Mouse (Mus musculus) heart, embryonic 12.5 days (tissue): ENCODE measurements at regions not wholly inside any gene's neighbourhood (a gene's known extent, or its start where the extent isn't known, plus 50 kb on each side); places are given as distances from the start of the nearest gene placed in this dataset.

ENCODE experiments used
- ATAC-seq: fragments of 200-750 bp; cut with Nextera tagmentation; 2 replicates; pipeline ENCODE4 v1.8.0; 2017; ENCODE audit warnings: moderate TSS enrichment, moderate library complexity; ENCODE audit not compliant: insufficient number of reproducible peaks, low FRiP score
- H3K27ac ChIP-seq: fragments of 300-500 bp; sonication (generic); 2 replicates; pipeline ENCODE4 v1.5.1; 2016; ENCODE audit warnings: mild to moderate bottlenecking, moderate library complexity; ENCODE audit not compliant: poor library complexity, severe bottlenecking
- H3K27me3 ChIP-seq: fragments of 300-500 bp; sonication (generic); replicated peaks from 2 replicates; pipeline ENCODE4 v1.6.1; 2016; ENCODE audit warnings: mild to moderate bottlenecking, moderate library complexity
- H3K36me3 ChIP-seq: fragments of 300-500 bp; sonication (generic); 2 replicates; pipeline ENCODE4 v1.6.1; 2016; ENCODE audit warnings: mild to moderate bottlenecking, moderate library complexity
- H3K4me1 ChIP-seq: fragments of 300-500 bp; sonication (generic); replicated peaks from 2 replicates; pipeline ENCODE4 v1.6.1; 2016; ENCODE audit warnings: mild to moderate bottlenecking
- H3K4me2 ChIP-seq: fragments of 300-500 bp; sonication (generic); 2 replicates; pipeline ENCODE4 v1.6.1; 2016; ENCODE audit warnings: mild to moderate bottlenecking, moderate library complexity
- H3K4me3 ChIP-seq: fragments of 300-500 bp; sonication (generic); 2 replicates; pipeline ENCODE4 v1.5.1; 2016; ENCODE audit warnings: mild to moderate bottlenecking
- H3K9ac ChIP-seq: fragments of 300-500 bp; sonication (generic); 2 replicates; pipeline ENCODE4 v1.6.1; 2016; ENCODE audit warnings: mild to moderate bottlenecking, moderate library complexity
- H3K9me3 ChIP-seq: fragments of 300-500 bp; sonication (generic); replicated peaks from 2 replicates; pipeline ENCODE4 v1.6.1; 2016; ENCODE audit warnings: mild to moderate bottlenecking, moderate library complexity
- WGBS: fragments of 180-500 bp; shearing (Covaris S2); methylation state at CpG from one replicate; pipeline ENCODE4 v1.1.7; 2016; 5-methylcytosine and 5-hydroxymethylcytosine counted together

DNA sequence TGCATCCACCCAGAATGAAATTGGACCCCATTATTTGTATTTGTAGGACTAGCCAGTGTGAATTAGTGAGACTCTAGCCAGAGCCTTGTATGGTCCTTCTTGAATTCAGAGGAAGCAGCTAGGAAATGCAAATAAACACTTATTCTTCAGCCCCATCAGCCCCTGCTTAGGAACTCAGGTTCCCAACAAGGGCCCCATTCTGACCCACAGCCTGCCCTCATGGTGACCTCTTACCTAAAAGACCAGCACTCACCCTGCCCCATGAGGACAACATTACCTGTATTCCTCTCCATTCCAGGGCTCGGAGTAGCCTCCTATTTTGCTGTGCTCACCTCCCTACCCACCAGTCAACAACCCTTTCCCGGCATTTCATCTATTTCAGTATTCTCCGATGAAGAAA, 283.6 kb upstream of the Noct start:
- no peaks in the 10 kb centered on the region for H3K9me3 ChIP-seq
- no peak for ATAC-seq
- H3K27ac ChIP-seq, result no peak overlapping the region
- H3K4me3 ChIP-seq, result no peak overlapping the region
- H3K36me3 ChIP-seq, result no peaks in the 10 kb centered on the region
- no peak overlapping the region for H3K4me2 ChIP-seq
- H3K9ac ChIP-seq, result no peak overlapping the region
- WGBS, result 85% methylated on average over 3 of the region's 3 CpGs
- H3K27me3 ChIP-seq, result no peaks in the 10 kb centered on the region
- H3K4me1 ChIP-seq, result no peaks in the 10 kb centered on the region

DNA sequence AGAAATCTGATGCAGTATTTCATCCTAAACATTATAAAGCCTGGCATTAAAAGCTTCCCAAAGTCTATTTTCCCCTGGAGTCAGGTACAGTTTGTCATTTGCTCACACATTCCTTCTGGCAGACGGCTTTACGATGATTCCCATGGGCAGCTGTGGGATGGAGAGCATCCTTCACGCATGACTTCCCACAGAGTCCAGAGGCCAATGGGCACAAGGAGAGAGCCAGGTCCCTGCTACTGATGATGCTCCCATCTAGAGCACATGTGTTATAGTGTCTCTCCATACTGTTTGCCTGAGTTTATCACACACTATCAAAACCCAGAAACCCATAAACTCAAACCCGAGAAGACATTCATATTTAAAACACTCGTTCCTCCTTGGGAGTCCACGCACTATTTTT, 270.8 kb upstream of the Noct start:
- Histone ChIP-seq H3K36me3 (no peaks in the 10 kb centered on the region), H3K9me3 (no peaks in the 10 kb centered on the region), H3K9ac (no peak overlapping the region), H3K27me3 (no peaks in the 10 kb centered on the region), H3K4me3 (no peak overlapping the region), H3K4me1 (peaks cover 4% of the 10 kb centered on the region), H3K4me2 (no peak overlapping the region), H3K27ac (no peak overlapping the region)
- WGBS, result 85% methylated on average over 6 of the region's 6 CpGs
- no peak for ATAC-seq

DNA sequence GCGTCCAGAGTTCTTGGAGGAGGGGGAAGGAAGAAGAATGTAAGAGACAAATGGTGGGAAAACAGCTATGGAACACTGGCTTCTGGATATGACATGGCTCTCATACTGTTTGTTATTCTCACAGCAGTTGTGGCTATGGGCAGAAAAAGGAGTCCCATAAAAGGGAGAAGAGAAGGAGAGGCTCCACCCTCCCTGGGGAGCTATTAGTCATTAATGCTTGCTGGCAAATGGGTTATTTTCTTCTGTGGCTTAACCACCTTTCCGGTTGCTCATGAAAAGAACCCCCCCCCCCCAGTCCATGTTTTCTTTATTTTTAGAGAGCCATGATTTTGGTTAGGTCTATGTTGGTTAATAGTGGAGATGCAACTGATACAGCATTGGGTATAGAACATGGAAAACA, 253.9 kb upstream of the Noct start:
- H3K36me3 ChIP-seq, result no peaks in the 10 kb centered on the region
- no peak overlapping the region for H3K4me3 ChIP-seq
- no peak overlapping the region for H3K27ac ChIP-seq
- WGBS, result 84% methylated on average over 2 of the region's 2 CpGs
- H3K27me3 ChIP-seq, result no peaks in the 10 kb centered on the region
- no peak for ATAC-seq
- H3K9me3 ChIP-seq, result no peaks in the 10 kb centered on the region
- no peaks in the 10 kb centered on the region for H3K4me1 ChIP-seq
- no peak overlapping the region for H3K9ac ChIP-seq
- no peak overlapping the region for H3K4me2 ChIP-seq

DNA sequence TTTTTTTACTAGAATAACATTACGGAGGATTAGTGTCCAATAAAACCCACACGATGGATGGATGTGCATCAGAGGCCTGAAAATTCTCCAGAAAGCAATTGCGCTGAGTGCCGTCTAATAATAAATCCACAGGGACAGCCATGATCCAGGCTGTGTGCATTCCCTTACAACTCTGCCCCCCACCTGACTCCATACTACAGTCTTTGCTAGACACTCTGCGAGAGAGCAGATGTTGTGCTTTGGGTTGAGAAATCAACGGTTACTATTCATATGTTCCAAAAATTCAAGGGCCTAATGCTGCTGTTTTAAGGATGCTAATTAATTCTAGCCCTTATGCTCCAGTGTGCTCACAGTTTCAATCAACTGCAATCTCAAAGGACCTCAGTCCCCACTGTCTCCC, 251.2 kb upstream of the Noct start:
- WGBS, result 87% methylated on average over 6 of the region's 6 CpGs
- no peak for ATAC-seq
- Histone ChIP-seq H3K9ac (no peak overlapping the region), H3K27ac (no peak overlapping the region), H3K27me3 (no peaks in the 10 kb centered on the region), H3K4me2 (no peak overlapping the region), H3K9me3 (no peaks in the 10 kb centered on the region), H3K4me3 (no peak overlapping the region), H3K36me3 (no peaks in the 10 kb centered on the region), H3K4me1 (no peaks in the 10 kb centered on the region)

DNA sequence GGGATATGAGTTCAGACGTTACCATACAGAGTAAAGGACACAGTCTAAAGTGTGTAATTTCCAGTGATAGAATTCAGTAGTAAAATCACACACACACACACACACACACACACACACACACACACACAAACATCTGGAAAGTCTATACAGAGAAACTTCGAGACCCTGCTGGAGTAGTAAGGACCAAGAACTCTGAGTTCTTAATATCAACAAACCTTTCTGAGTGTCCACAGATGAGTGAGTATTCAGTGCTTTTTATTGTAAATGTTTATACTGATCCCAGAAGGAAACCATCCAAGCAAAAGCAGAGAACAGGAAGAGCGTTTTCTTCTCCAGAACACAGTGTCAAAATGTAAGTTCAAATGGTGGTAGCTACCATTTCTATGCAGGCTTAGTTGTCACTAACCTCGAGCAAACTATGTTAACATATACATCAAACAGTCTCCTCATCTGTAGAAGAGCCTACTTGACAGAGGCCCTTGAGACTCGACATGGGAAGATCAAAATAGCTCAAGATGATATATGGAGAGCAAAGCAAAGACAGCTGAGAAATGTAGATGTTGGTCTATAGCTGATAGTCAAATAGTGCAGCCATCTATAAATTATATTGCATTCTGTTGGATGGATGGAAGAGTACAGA, 248.0 kb upstream of the Noct start:
- Histone ChIP-seq H3K4me3 (no peak overlapping the region), H3K4me2 (no peak overlapping the region), H3K4me1 (no peaks in the 10 kb centered on the region), H3K9me3 (no peaks in the 10 kb centered on the region), H3K36me3 (no peaks in the 10 kb centered on the region), H3K27me3 (no peaks in the 10 kb centered on the region), H3K27ac (no peak overlapping the region), H3K9ac (no peak overlapping the region)
- ATAC-seq, result no peak
- 64% methylated on average over 5 of the region's 5 CpGs for WGBS

- H3K9me3 ChIP-seq, result no peaks in the 10 kb centered on the region
- no peak overlapping the region for H3K27ac ChIP-seq
- H3K9ac ChIP-seq, result no peak overlapping the region
- ATAC-seq, result no peak
- H3K27me3 ChIP-seq, result no peaks in the 10 kb centered on the region
- no peak overlapping the region for H3K4me2 ChIP-seq
- 78% methylated on average over 6 of the region's 6 CpGs for WGBS
- no peaks in the 10 kb centered on the region for H3K4me1 ChIP-seq
- no peaks in the 10 kb centered on the region for H3K36me3 ChIP-seq
- H3K4me3 ChIP-seq, result no peak overlapping the region
These were observed 247.4 kb upstream of the Noct start for GRCm38 (mm10) chr3:50976818-50977217.

- Histone ChIP-seq H3K4me3 (no peak overlapping the region), H3K9me3 (no peaks in the 10 kb centered on the region), H3K4me2 (no peak overlapping the region), H3K4me1 (peaks cover 6% of the 10 kb centered on the region), H3K9ac (no peak overlapping the region), H3K36me3 (no peaks in the 10 kb centered on the region), H3K27me3 (no peaks in the 10 kb centered on the region), H3K27ac (no peak overlapping the region)
- no peak for ATAC-seq
- 86% methylated on average over 5 of the region's 5 CpGs for WGBS
These were observed 245.6 kb upstream of the Noct start for GRCm38 (mm10) chr3:50978636-50979035.

DNA sequence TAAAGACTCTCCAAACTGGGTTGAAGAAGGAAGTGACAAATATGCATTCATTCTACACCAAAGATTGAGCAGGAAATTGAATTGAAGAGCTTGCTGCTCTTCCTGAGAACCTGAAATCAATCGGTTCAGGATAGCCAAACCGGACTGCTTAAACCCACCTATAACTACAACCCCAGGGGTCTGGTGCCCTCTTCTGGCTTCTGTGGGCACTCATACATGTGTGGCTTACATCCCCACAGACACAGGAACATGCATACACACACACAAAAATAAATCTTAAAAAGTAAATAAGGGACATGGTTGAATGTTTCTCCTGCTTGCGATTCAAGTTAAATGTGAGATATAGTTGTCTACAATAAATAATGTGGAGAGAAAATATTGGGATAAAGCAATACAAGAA, 244.7 kb upstream of the Noct start:
- WGBS, result 79% methylated on average over 3 of the region's 3 CpGs
- ATAC-seq, result no peak

DNA sequence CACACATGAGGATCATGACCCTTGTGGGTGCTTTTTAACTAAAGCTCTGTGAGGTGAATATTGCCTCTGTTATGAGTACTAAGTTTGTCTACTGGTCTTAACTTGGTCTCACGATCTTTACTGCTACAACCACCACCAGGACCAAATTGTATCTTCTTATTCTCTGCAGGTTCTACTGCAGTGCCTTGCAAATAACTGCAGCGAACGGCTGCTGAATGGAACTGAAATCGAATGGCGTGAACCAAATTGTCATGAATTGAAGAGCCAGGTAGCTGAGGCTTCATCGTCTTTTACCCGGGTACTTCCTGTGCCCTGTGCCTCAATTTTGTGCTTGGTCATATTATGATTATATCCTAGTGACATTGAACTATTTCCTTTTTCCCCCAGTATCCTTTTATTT, 242.5 kb upstream of the Noct start:
- Histone ChIP-seq H3K36me3 (no peaks in the 10 kb centered on the region), H3K9me3 (no peaks in the 10 kb centered on the region), H3K4me2 (no peak overlapping the region), H3K4me3 (no peak overlapping the region), H3K9ac (no peak overlapping the region), H3K27ac (no peak overlapping the region), H3K27me3 (no peaks in the 10 kb centered on the region), H3K4me1 (peaks cover 6% of the 10 kb centered on the region)
- 90% methylated on average over 7 of the region's 7 CpGs for WGBS
- no peak for ATAC-seq

More for the DNA sequence above, 244.7 kb upstream of the Noct start:
- Histone ChIP-seq H3K4me3 (no peak overlapping the region), H3K27me3 (no peaks in the 10 kb centered on the region), H3K4me1 (peaks cover 6% of the 10 kb centered on the region), H3K9ac (no peak overlapping the region), H3K36me3 (no peaks in the 10 kb centered on the region), H3K27ac (no peak overlapping the region), H3K4me2 (no peak overlapping the region), H3K9me3 (no peaks in the 10 kb centered on the region)

- Histone ChIP-seq H3K27me3 (no peaks in the 10 kb centered on the region), H3K9me3 (no peaks in the 10 kb centered on the region), H3K4me1 (peaks cover 6% of the 10 kb centered on the region), H3K9ac (no peak overlapping the region), H3K4me2 (no peak overlapping the region), H3K36me3 (no peaks in the 10 kb centered on the region), H3K27ac (no peak overlapping the region), H3K4me3 (no peak overlapping the region)
- no peak for ATAC-seq
- WGBS, result 49% methylated on average over 9 of the region's 9 CpGs
These were observed 241.6 kb upstream of the Noct start for GRCm38 (mm10) chr3:50982649-50983048.

GRCm38 (mm10) chr3:50983126-50983525, 241.1 kb upstream of the Noct start:
- WGBS, result 42% methylated on average over 5 of the region's 5 CpGs
- Histone ChIP-seq H3K4me2 (no peak overlapping the region), H3K4me3 (no peak overlapping the region), H3K9ac (no peak overlapping the region), H3K4me1 (peaks cover 6% of the 10 kb centered on the region), H3K36me3 (no peaks in the 10 kb centered on the region), H3K27me3 (no peaks in the 10 kb centered on the region), H3K27ac (peak overlapping the region; percentile 23), H3K9me3 (no peaks in the 10 kb centered on the region)
- ATAC-seq, result no peak

- H3K4me2 ChIP-seq, result no peak overlapping the region
- no peak overlapping the region for H3K27ac ChIP-seq
- no peak overlapping the region for H3K4me3 ChIP-seq
- no peaks in the 10 kb centered on the region for H3K36me3 ChIP-seq
- ATAC-seq, result no peak
- no peaks in the 10 kb centered on the region for H3K9me3 ChIP-seq
- no peak overlapping the region for H3K9ac ChIP-seq
- H3K4me1 ChIP-seq, result peaks cover 6% of the 10 kb centered on the region
- no peaks in the 10 kb centered on the region for H3K27me3 ChIP-seq
- 59% methylated on average over 12 of the region's 12 CpGs for WGBS
These were observed 240.1 kb upstream of the Noct start for GRCm38 (mm10) chr3:50983962-50984765.
